Mouse (Mus musculus): ENCODE data around the gene BC017158.

DNA sequence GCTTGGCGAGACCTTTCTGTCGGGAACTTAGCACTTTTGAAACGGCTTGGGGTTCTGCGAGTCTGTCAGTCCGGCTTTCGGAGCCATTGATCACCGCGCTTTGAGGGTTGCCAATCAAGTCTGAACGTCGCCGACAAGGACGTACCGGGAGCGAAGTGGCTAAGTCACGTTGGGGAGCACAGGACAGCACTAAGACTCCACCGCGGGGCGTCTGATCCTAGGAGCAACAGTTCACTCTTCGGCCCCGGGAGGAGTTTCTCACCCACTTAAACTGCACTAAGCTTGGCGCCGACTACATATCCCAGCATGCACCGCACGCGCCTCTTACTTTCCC, 60.4 kb downstream of the BC017158 start:
- TF ChIP-seq CTCF (IDR thresholded peaks at IDR 0.05): no peak
- no peak for TF ChIP-seq POLR2A (IDR thresholded peaks at IDR 0.05; ENCODE audit: insufficient read depth, low read depth, low read length)

Measured in heart, adult 2 months (tissue).